10 mouse cellular contexts compared by ENCODE assay signal in genomic region chrX:143066320-143067114, GRCm38 (mm10). TPM values are rescaled to one million over a fixed set of nuclear protein-coding genes. Genes with fewer than 3 reads are reported as not detected.
DNase-seq lines count a peak whose midpoint lies in the region; ATAC-seq lines count a peak whose summit lies in the region.
"Had no signal": no experiment of that assay in that cellular context is flagged by ENCODE, and none has a peak within 500 bp of the region (broad histone marks: within the 10 kb centered on the region; RNA-seq: fewer than 3 reads in every experiment).

No protein-coding gene starts in this region.

- 0 out of 2 replicates have a peak, but pooled peaks have one; percentile 19 for ATAC-seq in neural tube, embryonic 13.5 days (ENCODE audit: low read depth)
- ATAC-seq in forebrain, embryonic 15.5 days (replicated peaks) = peak; percentile 68
- 0 out of 2 replicates have a peak, but pooled peaks have one; percentile 35 for ATAC-seq in stomach, embryonic 15.5 days (ENCODE audit: insufficient read depth, low FRiP score, low read depth)

- intact Hi-C loops in left cerebral cortex, postnatal 25 days (cut with DNase I) = no loop called here

- DNase-seq in heart, adult 11 months = peak; percentile 89
- DNase-seq in heart, postnatal 4 days = no peak
- DNase-seq in neural tube, embryonic 10.5 days (ENCODE audit: extremely low spot score, low spot score) = no peak
- DNase-seq in layer of hippocampus, adult 18-20 months (ENCODE audit: low spot score in 2 of 2) = no peak
- DNase-seq in left cerebral cortex, postnatal 25 days (ENCODE audit: low spot score in 2 of 2) = no peak

- H3K4me1 ChIP-seq in neural tube, embryonic 13.5 days (replicated peaks) = peaks cover 9% of the 10 kb centered on the region; the same call in 1 of the 2 replicates
- peaks cover 17% of the 10 kb centered on the region for H3K4me1 ChIP-seq in forebrain, embryonic 15.5 days
- H3K4me1 ChIP-seq in stomach, embryonic 15.5 days = no peaks in the 10 kb centered on the region

- 0 out of 2 replicates have a peak overlapping the region, but pooled peaks have one; percentile 28 for H3K27ac ChIP-seq in neural tube, embryonic 13.5 days (replicated peaks)
- no peak overlapping the region for H3K27ac ChIP-seq in forebrain, embryonic 15.5 days (replicated peaks)
- H3K27ac ChIP-seq in stomach, embryonic 15.5 days = no peak overlapping the region

- H3K27me3 ChIP-seq in neural tube, embryonic 13.5 days = peaks cover 28% of the 10 kb centered on the region
- no peaks in the 10 kb centered on the region for H3K27me3 ChIP-seq in forebrain, embryonic 15.5 days
- no peaks in the 10 kb centered on the region for H3K27me3 ChIP-seq in stomach, embryonic 15.5 days (replicated peaks)
- H3K27me3 ChIP-seq: CH12.LX had no signal

- 0 out of 2 replicates have a peak overlapping the region, but pooled peaks have one; percentile 5 for H3K9ac ChIP-seq in neural tube, embryonic 13.5 days
- H3K9ac ChIP-seq in forebrain, embryonic 15.5 days (replicated peaks) = no peak overlapping the region
- H3K9ac ChIP-seq in stomach, embryonic 15.5 days = no peak overlapping the region

- WGBS in neural tube, embryonic 13.5 days = 49% methylated on average over 17 of the region's 17 CpGs
- WGBS in forebrain, embryonic 15.5 days = 42% methylated on average over 17 of the region's 17 CpGs
- WGBS in stomach, embryonic 15.5 days = 40% methylated on average over 17 of the region's 17 CpGs

- H3K4me3 ChIP-seq in neural tube, embryonic 13.5 days = no peak overlapping the region
- no peak overlapping the region for H3K4me3 ChIP-seq in forebrain, embryonic 15.5 days
- H3K4me3 ChIP-seq in stomach, embryonic 15.5 days (replicated peaks) = no peak overlapping the region
- H3K4me3 ChIP-seq: myocyte had no signal

- H3K9me3 ChIP-seq in neural tube, embryonic 13.5 days = no peaks in the 10 kb centered on the region
- H3K9me3 ChIP-seq in forebrain, embryonic 15.5 days = no peaks in the 10 kb centered on the region
- no peaks in the 10 kb centered on the region for H3K9me3 ChIP-seq in stomach, embryonic 15.5 days

- no peak overlapping the region for H3K4me2 ChIP-seq in neural tube, embryonic 13.5 days
- H3K4me2 ChIP-seq in forebrain, embryonic 15.5 days (replicated peaks) = no peak overlapping the region
- no peak overlapping the region for H3K4me2 ChIP-seq in stomach, embryonic 15.5 days

- H3K36me3 ChIP-seq in neural tube, embryonic 13.5 days = no peaks in the 10 kb centered on the region
- no peaks in the 10 kb centered on the region for H3K36me3 ChIP-seq in forebrain, embryonic 15.5 days
- no peaks in the 10 kb centered on the region for H3K36me3 ChIP-seq in stomach, embryonic 15.5 days

RNA-seq across cellular contexts. Expression of gene Rtl9, which starts 32.9 kb away (rescaled TPM):
- 1 to 10 TPM in 1 of 2 experiments, under 1 TPM in 1; 0.88 to 1.3 TPM for total RNA-seq in heart, postnatal 4 days (2021)
- 0.20 and 0.25 TPM in 2 replicates for polyA plus RNA-seq in neural tube, embryonic 13.5 days (2015; fragmentation: Nextera tagmentation; extraction: Ambion mirVana)
- 0.43 and 0.55 TPM in 2 replicates for polyA plus RNA-seq in forebrain, embryonic 15.5 days (2015; fragmentation: Nextera tagmentation; extraction: Ambion mirVana)
- 0.66 and 0.71 TPM in 2 replicates for polyA plus RNA-seq in stomach, embryonic 15.5 days (2015; fragmentation: Nextera tagmentation; extraction: Ambion mirVana)
- total RNA-seq in layer of hippocampus, adult 18-20 months (2021) = under 1 TPM; 0.53 to 0.79 TPM
- 1 to 10 TPM; 1.0 to 1.3 TPM for total RNA-seq in left cerebral cortex, postnatal 25 days (2021)
